In genomic region chr14:122255562-122256260, GRCm38 (mm10) we compare ENCODE assay signal across 12 mouse cellular contexts.
DNase-seq lines count a peak whose midpoint lies in the region; ATAC-seq and TF ChIP-seq lines count a peak whose summit lies in the region.
"Had no signal": no experiment of that assay in that cellular context is flagged by ENCODE, and none has a peak within 500 bp of the region (broad histone marks: within the 10 kb centered on the region; RNA-seq: fewer than 3 reads in every experiment).

No protein-coding gene starts in this region.

- H3K9ac ChIP-seq in kidney, embryonic 15.5 days: no peak overlapping the region
- no peak overlapping the region for H3K9ac ChIP-seq in forebrain, embryonic 12.5 days
- no peak overlapping the region for H3K9ac ChIP-seq in limb, embryonic 12.5 days (replicated peaks)
- no peak overlapping the region for H3K9ac ChIP-seq in stomach, postnatal 0 days (ENCODE audit: low read length)

- no peak for ATAC-seq in kidney, embryonic 15.5 days (replicated peaks; ENCODE audit: low FRiP score)
- ATAC-seq in forebrain, embryonic 12.5 days (ENCODE audit: low FRiP score): peak; percentile 30; the same call in 1 of the 2 replicates
- ATAC-seq in limb, embryonic 12.5 days (ENCODE audit: insufficient number of reproducible peaks, insufficient read depth, low FRiP score, low TSS enrichment, low read depth): peak; percentile 65
- no peak for ATAC-seq in stomach, postnatal 0 days (ENCODE audit: low FRiP score, low TSS enrichment)

- 0 out of 2 replicates have a peak overlapping the region, but pooled peaks have one; percentile 20 for H3K4me2 ChIP-seq in kidney, embryonic 15.5 days
- peak overlapping the region; percentile 47 for H3K4me2 ChIP-seq in forebrain, embryonic 12.5 days
- H3K4me2 ChIP-seq in limb, embryonic 12.5 days: peak overlapping the region; percentile 47
- no peak overlapping the region for H3K4me2 ChIP-seq in stomach, postnatal 0 days (replicated peaks; ENCODE audit: low read depth)

- TF ChIP-seq POLR2A in kidney, adult 2 months (IDR thresholded peaks at IDR 0.05; ENCODE audit: low read depth, low read length): no peak

- H3K27ac ChIP-seq in kidney, embryonic 15.5 days: no peak overlapping the region
- no peak overlapping the region for H3K27ac ChIP-seq in kidney, adult 2 months (ENCODE audit: insufficient read depth, low read depth, low read length)
- H3K27ac ChIP-seq in forebrain, embryonic 12.5 days: peak overlapping the region; percentile 75
- H3K27ac ChIP-seq in limb, embryonic 12.5 days: 0 out of 2 replicates have a peak overlapping the region, but pooled peaks have one; percentile 23
- no peak overlapping the region for H3K27ac ChIP-seq in stomach, postnatal 0 days (replicated peaks)
- H3K27ac ChIP-seq: macrophage had no signal

- H3K36me3 ChIP-seq in kidney, embryonic 15.5 days: no peaks in the 10 kb centered on the region
- no peaks in the 10 kb centered on the region for H3K36me3 ChIP-seq in kidney, adult 2 months (ENCODE audit: control insufficient read depth, insufficient read depth, low read length)
- H3K36me3 ChIP-seq in forebrain, embryonic 12.5 days (replicated peaks): no peaks in the 10 kb centered on the region
- no peaks in the 10 kb centered on the region for H3K36me3 ChIP-seq in limb, embryonic 12.5 days
- H3K36me3 ChIP-seq in stomach, postnatal 0 days (ENCODE audit: control insufficient read depth, insufficient read depth, low read length): no peaks in the 10 kb centered on the region

- whole genome bisulfite sequencing in kidney, embryonic 15.5 days: 4% methylated on average over 21 of the region's 21 CpGs
- WGBS in kidney, adult 2 months: 40% methylated on average over 21 of the region's 21 CpGs
- WGBS in forebrain, embryonic 12.5 days: 3% methylated on average over 21 of the region's 21 CpGs
- WGBS in limb, embryonic 12.5 days: 2% methylated on average over 21 of the region's 21 CpGs
- WGBS in stomach, postnatal 0 days: 13% methylated on average over 21 of the region's 21 CpGs

- no peak for TF ChIP-seq CTCF in kidney, adult 2 months (conservative IDR thresholded peaks at IDR 0.05; ENCODE audit: insufficient read depth, insufficient read length, low read depth, low read length)
- TF ChIP-seq CTCF in stomach, postnatal 0 days (IDR thresholded peaks at IDR 0.05; ENCODE audit: low read depth): no peak

- H3K9me3 ChIP-seq in kidney, embryonic 15.5 days (replicated peaks): no peaks in the 10 kb centered on the region
- no peaks in the 10 kb centered on the region for H3K9me3 ChIP-seq in forebrain, embryonic 12.5 days
- no peaks in the 10 kb centered on the region for H3K9me3 ChIP-seq in limb, embryonic 12.5 days
- H3K9me3 ChIP-seq in stomach, postnatal 0 days (ENCODE audit: control insufficient read depth, low read length): no peaks in the 10 kb centered on the region

- H3K27me3 ChIP-seq in kidney, embryonic 15.5 days: peaks cover 55% of the 10 kb centered on the region
- no peaks in the 10 kb centered on the region for H3K27me3 ChIP-seq in kidney, adult 2 months (replicated peaks; ENCODE audit: control insufficient read depth, insufficient read depth, low read length)
- peaks cover 46% of the 10 kb centered on the region for H3K27me3 ChIP-seq in forebrain, embryonic 12.5 days
- peaks cover 38% of the 10 kb centered on the region for H3K27me3 ChIP-seq in limb, embryonic 12.5 days
- H3K27me3 ChIP-seq in stomach, postnatal 0 days (ENCODE audit: control insufficient read depth, insufficient read depth, low read length): no peaks in the 10 kb centered on the region; the same call in 1 of the 2 replicates

- TF ChIP-seq EP300 in stomach, postnatal 0 days (optimal IDR thresholded peaks at IDR 0.05): no peak

- no peak overlapping the region for H3K4me3 ChIP-seq in kidney, embryonic 15.5 days (replicated peaks)
- H3K4me3 ChIP-seq in kidney, adult 2 months (ENCODE audit: insufficient read depth, low read depth, low read length): no peak overlapping the region
- peak overlapping the region; percentile 14 for H3K4me3 ChIP-seq in forebrain, embryonic 12.5 days (replicated peaks)
- peak overlapping the region; percentile 8 for H3K4me3 ChIP-seq in limb, embryonic 12.5 days (replicated peaks)
- no peak overlapping the region for H3K4me3 ChIP-seq in stomach, postnatal 0 days (ENCODE audit: low read depth, low read length)

- 0 out of 2 replicates have a peak, but pooled peaks cover 6% of the 10 kb centered on the region for H3K4me1 ChIP-seq in kidney, embryonic 15.5 days
- H3K4me1 ChIP-seq in kidney, adult 2 months (ENCODE audit: control insufficient read depth, insufficient read depth, low read length): peaks cover 6% of the 10 kb centered on the region
- H3K4me1 ChIP-seq in forebrain, embryonic 12.5 days: peaks cover 29% of the 10 kb centered on the region
- peaks cover 45% of the 10 kb centered on the region for H3K4me1 ChIP-seq in limb, embryonic 12.5 days (replicated peaks)
- H3K4me1 ChIP-seq in stomach, postnatal 0 days (replicated peaks; ENCODE audit: control insufficient read depth, insufficient read depth): no peaks in the 10 kb centered on the region

- DNase-seq in kidney, adult 2 months: no peak
- DNase-seq in retina, embryonic 14.5 days (ENCODE audit: low spot score): peak; percentile 36
- no peak for DNase-seq in urinary bladder, adult 2 months (ENCODE audit: low spot score)
- DNase-seq in stomach, postnatal 0 days (ENCODE audit: low spot score): no peak
- DNase-seq in T-cell, adult 2 months (ENCODE audit: low spot score): no peak
- DNase-seq: gastrocnemius, postnatal 25 days; layer of hippocampus, adult 9-11 months; thymus, postnatal 14 days had no signal

Comparison
In these comparisons a context has a peak if more than half of its experiments do, and no peak if none do; other contexts are left out.
1. ATAC-seq: peak in forebrain, embryonic 12.5 days (single experiment) and limb, embryonic 12.5 days (single experiment); none in kidney, embryonic 15.5 days (single experiment) and stomach, postnatal 0 days (single experiment).
2. H3K27ac ChIP-seq: peak in forebrain, embryonic 12.5 days (single experiment) and limb, embryonic 12.5 days (single experiment); none in kidney, embryonic 15.5 days (single experiment), kidney, adult 2 months (single experiment) and stomach, postnatal 0 days (single experiment).
3. H3K4me3 ChIP-seq: peak in forebrain, embryonic 12.5 days (single experiment) and limb, embryonic 12.5 days (single experiment); none in kidney, embryonic 15.5 days (single experiment), kidney, adult 2 months (single experiment) and stomach, postnatal 0 days (single experiment).